Mouse (Mus musculus) monocyte, adult 5-6 weeks (primary cell): Measurements from ENCODE around the gene Prelid3b. TPM values are rescaled to one million over a fixed set of nuclear protein-coding genes. Genes with fewer than 3 reads are reported as not detected.

ENCODE experiments used
- ATAC-seq: fragments of 153-309, 156-312 bp; replicated peaks from 2 replicates; pipeline ENCODE4 v1.8.0; 2017; ENCODE audit warnings: mild to moderate bottlenecking; ENCODE audit not compliant: low TSS enrichment, insufficient number of reproducible peaks, severe bottlenecking, poor library complexity, low FRiP score
- total RNA-seq: library from RNA; stranded (forward); fragments of 200-1000, 200-491, 200-594 nt; gene quantifications from 3 replicates; pipeline ENCODE4 v1.2.3, GENCODE M21; 2017

Prelid3b gene
- total RNA-seq, 1 experiment from 2014 or later = 190 TPM

DNA sequence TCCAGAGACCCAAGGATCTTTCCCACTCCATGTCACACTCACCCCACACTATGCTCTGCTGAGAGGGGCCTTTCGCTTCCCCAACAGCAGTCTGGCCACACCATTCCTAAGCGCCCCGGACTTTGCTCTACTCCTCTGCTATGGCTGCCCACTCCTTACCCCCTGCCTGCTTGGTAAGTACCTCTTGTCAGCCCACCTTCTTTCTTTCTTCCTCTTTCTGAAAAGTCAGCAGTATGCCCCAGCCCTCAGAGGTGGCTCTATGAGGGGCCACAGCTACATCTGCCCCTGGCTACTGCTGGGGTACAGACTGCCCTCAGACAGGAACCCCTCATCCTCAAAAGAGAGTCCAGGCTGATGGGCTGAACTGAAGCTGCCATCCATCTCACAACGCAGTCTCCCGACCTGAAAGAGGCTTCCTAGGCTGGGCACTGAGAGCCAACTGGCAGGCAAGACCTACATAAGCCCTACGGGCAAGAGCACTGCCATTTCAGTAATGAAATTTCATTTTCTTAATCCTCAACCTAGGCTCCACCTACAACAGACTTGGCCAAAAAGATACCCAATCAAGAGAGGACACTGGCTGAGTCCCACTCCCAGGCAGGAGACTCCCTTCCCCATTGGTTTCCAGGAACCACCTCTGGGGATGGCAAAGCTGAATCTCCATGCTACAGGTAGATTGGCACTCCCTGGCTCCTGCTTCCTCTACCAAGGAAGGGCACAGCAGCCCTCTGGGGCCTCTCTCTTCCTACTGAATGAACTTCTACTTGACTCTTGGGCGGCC, 35.8 kb downstream of the Prelid3b start:
- ATAC-seq = peak; percentile 5; the same call in 1 of the 2 replicates

DNA sequence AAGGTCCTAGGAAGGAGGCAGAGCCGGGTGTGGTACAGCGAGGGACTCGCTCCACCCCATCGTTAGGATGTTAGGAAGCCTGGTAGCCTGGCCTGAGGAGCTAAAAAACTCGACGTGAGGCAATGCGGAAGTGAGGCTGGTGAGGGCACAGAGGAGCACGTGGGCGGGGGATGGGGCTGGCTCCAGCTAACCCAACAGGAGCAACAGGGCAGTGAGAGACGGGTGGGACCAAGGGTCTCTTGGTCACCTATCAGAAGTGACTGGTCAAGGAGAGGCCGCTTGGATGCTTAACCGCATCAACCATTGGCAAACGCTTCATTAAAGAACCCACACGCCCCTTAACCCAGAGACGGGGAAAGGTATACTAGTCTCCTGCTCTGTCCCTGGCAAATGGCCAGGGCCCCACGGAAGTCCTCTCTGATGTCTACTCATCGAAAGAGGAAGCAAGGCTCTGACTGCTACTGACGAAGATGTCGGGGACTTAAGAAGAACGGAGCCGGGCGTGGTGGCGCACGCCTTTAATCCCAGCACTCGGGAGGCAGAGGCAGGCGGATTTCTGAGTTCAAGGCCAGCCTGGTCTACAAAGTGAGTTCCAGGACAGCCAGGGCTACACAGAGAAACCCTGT, 36.7 kb downstream of the Prelid3b start:
- ATAC-seq = peak; percentile 37

DNA sequence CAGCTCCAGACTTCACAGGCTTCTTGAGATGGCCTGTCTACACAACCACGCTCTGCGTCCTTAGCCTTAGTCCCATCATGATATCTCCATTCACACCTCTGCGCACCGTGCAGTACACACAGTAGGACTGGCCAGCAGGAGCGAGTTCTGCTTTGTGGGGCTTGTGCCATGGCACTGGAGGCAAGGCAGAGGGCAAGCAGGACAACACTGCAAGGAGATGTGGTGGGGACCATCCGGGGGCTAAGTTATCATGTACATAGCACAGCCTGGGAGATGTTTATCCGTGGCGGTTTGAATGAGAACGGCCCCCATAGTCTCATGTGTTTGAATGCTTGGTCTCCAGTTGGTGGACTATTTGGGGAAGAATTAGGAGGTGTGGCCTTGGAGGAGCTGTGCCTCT, 37.9 kb downstream of the Prelid3b start:
- ATAC-seq = no peak

DNA sequence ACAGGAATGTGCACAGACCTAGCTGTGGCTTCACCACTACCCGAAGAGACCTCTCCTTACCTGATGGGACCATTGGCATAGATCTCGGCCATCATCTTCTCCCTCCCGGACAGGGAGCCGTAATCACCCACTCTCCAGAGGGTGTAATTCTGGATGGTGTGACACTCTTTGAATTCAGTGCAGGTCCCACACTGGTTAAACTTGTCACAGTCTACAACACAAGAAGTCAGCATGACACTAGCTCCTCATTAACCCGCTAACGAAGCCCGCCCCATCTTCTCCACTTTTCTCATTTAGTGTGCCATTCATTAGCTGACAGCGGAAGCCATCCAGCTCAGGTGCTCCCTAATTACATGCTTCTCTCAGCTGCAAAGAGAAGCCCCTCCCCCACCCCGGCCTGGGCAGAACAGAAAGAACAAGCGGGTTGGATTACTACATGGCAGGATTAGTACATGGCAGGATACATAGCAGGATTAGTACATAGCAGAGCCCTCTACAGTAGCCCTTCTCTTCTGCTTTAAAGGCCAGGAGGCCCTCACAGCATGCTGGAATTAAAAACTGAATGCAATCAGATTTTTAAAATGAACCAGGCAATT, 43.8 kb downstream of the Prelid3b start:
- ATAC-seq = no peak

DNA sequence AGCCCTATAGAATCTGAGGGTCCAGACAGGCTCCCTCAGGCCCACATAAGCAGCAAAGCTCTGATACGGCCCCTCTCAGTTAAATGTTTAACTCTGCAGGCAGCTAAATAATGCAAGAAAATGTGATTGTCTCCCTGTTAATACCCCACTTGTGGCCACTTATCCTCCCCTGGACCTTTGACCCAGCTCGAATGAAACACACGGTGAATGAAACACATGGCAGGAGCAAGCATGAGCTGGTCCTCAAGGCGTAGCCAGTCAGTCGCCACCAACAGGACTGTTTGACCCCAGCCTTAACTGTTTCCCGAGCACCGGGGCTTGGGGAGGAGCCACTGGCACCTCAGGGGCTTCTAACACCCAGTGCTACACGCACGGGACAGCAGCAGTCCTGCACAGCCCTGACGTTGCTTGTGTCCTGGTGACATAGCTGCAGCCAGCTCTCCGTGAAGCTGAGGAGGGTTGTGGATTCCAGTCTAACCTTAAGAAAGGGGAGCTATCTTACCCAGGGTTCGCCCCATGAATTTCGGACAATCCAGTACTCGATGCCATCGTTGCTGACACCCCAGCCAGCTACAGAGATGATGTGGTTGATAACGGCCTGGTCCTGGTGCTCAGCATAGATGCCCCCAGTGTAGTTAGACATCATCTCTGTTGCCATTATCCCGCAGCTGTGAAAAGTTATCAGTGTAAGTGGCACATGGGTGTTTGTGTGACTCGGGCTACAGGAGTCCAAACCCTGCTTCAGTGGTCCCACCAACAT, 44.6 kb downstream of the Prelid3b start:
- ATAC-seq = no peak

DNA sequence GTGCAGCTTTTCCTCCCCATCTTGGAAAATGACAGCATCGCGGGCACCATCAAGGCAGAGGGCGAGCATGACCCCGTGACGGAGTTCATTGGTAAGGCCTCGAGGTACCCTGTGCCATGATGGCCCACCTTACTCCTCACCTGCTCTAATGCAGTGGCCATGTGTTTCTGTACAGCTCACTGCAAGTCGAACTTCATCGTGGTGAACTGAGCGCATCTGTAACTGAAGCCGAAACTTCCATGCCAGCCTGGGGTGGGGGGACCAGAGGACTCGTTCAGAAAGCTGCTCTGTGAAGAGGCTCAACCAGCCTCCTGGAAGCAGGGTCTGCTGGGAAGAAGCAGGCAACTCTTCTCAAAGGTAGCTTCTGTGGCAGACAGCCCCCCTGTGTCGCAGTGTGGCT, 46.0 kb downstream of the Prelid3b start:
- ATAC-seq = no peak

DNA sequence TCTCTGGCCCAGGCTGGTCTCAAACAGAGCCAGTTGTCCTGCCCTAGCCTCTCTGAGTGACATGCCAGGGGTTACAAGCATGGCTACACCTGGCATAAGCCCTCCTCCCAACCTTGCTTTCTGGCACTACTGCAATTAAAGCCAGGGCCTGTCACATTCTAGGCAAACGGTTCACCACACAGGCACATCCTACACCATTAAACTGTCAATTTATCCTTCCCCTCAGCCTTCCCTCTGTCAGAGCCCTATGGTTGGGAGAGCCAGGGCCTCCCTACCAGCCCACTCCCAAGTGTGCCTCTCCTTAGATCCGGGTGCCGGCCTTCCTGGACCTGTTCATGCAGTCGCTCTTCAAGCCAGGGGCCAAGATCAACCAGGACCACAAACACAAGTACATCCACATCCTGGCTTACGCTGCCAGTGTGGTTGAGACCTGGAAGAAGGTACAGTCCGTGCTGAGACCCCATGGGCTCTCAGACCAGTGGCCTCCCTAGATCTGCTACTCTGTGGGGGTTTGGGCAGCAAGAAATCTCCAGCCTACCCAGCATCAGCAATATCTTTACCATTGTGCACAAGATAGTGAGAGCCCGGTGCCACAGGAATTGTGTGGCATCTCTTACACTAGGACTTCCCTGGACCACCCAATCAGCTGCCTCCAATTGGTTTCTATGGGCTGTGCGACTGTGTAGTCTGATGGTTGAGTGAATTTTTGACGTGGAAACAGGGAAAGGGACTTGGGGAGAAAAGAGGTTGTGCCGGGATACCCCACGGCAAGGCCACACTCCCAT, 48.4 kb downstream of the Prelid3b start:
- ATAC-seq = no peak

DNA sequence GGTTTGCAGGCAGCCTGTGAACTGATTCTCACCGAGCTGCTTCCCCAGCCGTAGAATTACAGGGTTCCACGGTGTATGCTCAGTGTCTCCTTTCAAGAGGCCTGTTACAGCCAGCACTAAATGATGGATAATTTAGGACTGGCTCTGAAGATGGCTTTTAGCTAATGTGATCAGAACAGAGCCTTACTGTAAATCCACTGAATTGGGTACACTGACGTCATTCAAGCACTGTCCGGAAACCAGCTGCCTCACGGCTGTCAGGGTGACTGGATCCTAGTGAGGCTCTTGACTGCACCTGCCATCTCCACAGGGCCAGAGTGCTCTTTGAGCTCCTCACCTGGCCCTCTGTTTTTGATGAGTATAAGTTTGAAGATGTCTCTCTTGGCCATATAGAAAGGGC, 51.8 kb downstream of the Prelid3b start:
- no peak for ATAC-seq

DNA sequence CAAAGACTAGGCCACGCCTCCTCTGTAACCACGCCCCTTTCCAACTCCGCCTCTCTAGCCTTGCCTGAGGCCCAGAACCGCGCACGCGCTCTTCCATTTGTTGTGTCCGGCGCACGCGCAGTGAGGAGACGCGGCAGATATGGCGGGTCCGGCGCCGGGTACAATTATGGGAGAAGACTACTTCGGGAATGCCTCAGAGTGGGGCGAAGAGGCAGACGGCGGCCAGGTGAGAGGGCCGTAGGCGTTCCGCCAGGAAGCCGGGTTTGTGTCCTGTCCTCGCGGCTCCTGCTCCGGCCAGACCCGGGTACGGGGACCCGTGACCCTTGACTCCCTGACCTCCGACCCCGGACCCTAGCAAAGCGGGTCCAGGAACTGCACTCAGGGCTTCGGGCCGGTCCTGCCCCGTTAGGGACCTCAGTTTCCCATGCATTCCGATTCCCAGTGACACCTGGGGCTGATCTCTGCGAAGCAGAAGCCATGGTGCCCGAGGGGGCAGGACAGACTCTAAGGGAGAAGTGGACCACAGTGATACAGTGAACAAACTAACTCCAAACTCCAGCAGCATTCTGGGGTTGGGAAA, 57.1 kb downstream of the Prelid3b start, which contains the start of gene Nelfcd:
TSS of gene Nelfcd (plus strand) at position 74 of the 580 bp plus-strand sequence.
- peak; percentile 95 for ATAC-seq

Other genes starting within 250 kb of the Prelid3b start
- gene Gnas, start 188.8 kb downstream of the Prelid3b start, total RNA-seq = 224 to 349 TPM (median 269 TPM) in 3 replicates
- 8.0 to 16.0 TPM (median 12.4 TPM) in 3 replicates for gene Gm20721, start 126.4 kb downstream of the Prelid3b start, total RNA-seq
- gene Nelfcd, start 57.3 kb downstream of the Prelid3b start, total RNA-seq = 40.3 to 48.0 TPM (median 44.1 TPM) in 3 replicates
- gene Ctsz, start 34.0 kb downstream of the Prelid3b start, total RNA-seq = 273 to 400 TPM (median 362 TPM) in 3 replicates
- 13.4 to 226 TPM (median 24.5 TPM) in 3 replicates for gene Tubb1, start 22.4 kb downstream of the Prelid3b start, total RNA-seq
- gene Atp5e, start 9.0 kb downstream of the Prelid3b start, total RNA-seq = 143 to 289 TPM (median 191 TPM) in 3 replicates
- gene Zfp831, start 170.5 kb upstream of the Prelid3b start, total RNA-seq = 8.4 to 20.3 TPM (median 8.5 TPM) in 3 replicates